Mouse (Mus musculus) activated CD4-positive, CD25-positive, alpha-beta regulatory T cell (primary cell): ENCODE data around the gene Tdrd12. TPM values are rescaled to one million over a fixed set of nuclear protein-coding genes. Genes with fewer than 3 reads are reported as not detected.

Source experiments
- polyA plus RNA-seq, 2 experiments: library from polyadenylated mRNA; unstranded; fragments of 100-300 nt; shearing (Covaris generic); gene quantifications; one replicate each; pipeline ENCODE4 v1.2.1; 2017

Tdrd12 gene
- under 1 TPM in 1 of 2 experiments, not detected in 1; 0.12 TPM for polyA plus RNA-seq

DNA sequence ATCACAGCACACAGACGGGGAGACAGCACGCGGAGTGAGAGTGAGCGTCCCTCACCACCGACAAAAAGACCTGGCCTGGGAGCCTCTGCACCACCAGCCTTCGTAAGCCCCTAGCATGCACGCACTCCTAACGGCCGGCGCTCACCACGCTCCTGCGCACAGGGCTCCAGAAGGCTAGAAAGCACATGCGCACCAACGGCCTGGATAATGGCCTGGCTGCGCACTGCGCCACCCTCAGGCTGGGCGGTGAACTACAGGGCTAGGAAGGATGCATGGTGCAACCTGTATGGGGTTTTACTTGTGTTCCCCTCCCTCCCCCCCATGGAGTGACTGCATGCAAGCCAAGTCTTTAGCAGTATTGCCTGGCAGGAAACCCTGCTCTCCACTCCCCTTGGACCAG, at the start of gene Tdrd12:
Tdrd12 (minus strand) TSS at position 184 of the 400 bp plus-strand sequence.

DNA sequence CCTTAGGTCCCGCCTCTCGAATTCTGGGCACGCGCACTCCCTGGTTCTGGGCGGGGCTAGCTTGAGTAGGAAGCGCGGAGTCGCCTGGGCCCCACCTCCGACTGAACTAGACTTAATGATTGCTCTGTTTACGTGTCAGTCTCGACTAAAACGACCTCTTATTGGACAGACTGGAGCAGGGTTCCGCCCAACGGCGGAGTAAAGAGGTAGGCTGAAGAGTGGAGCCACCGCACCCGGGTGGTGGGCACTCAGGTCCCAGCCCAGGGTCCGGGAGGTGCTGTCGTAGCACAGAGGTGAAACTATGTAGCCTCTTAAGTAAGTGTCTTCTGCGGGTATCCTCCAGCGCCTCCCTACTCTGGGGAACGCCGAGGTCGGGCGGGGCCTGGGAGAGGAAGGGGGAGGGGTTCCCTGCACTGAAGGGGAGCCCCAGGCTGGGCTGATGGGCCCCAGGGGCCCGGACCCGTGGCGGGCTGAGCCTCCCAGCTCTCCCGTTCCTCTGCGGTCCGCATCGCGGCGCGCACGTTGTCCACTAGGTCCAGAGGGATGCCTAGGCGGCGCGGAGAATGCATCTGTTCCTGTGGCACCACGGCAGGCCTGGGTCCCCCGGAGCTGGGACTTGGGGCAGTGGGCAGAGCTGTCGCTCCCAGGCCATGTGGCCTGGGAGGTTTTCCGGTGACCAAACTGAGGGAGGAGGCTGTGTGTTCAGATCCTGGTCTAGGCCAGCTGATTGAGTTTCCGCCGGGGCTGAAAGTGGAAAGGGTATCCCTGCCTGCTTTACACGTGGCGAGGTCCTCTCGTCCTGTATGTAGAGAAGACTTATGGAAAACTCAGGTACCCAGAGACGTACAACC, 48.7 kb upstream of the Tdrd12 start, which contains the start of gene Ankrd27:
Ankrd27 (plus strand) TSS at position 190 of the 851 bp plus-strand sequence.

DNA sequence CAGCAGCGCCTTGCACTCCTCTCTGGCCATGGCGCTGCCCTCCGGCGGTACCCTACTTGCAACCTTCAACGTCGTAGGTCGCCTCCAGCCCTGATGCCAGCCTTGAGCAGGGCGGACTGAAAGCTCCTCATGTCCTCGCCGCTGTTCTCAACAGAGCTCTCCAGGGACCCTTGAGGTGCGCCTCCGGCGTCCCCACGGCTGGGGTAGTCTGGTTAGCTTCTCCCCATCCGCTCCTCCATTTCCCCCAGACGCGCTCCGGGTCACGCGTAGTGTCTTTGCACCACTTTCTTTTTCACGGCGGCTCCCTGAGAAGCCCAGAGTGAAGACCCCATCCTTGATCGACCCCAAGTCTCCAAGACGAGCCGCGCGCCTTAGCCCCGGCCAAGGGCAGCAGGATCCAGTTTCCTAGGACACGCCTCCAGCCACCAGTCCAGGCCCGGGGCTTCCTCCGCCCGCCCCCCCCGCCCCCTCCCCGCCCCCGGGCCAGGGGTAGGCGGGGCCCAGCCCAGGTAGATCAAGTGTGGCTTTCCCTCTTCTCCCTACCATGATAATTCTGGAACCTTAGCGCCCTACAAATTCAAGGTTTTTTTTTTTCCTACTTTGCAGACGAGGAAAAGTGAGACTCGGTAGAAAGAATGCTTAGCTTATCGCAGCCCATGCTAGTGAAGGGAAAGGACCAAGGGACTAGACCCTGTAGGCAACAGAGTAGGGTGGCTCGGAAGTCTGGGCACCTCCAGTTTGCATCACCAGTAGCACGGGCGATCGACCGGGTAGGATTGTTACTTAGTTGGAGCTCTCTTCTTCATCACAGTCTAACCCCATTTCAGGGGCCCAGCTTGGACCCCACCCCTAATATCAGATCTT, 47.9 kb upstream of the Tdrd12 start, which contains the start of gene Rgs9bp:
Rgs9bp (minus strand) TSS at position 392 of the 864 bp plus-strand sequence.

DNA sequence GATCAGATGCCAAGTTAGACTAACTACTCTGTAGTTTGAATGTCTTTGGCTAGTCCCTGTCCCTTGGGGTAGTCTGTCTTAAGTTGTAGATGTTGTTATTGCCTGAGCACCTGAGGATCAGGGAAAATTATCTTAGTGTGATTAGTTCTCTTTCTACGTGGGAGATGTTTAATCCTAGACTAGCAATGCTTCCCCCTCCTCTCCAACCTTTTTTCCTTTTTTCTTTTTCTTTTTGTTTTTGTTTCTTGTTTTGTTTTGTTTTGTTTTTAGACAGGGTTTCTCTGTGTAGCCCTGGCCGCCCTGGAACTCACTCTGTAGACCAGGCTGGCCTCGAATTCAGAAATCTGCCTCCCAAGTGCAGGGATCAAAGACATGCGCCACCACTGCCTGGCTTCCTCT, 18.7 kb upstream of the Tdrd12 start, which contains the start of gene Nudt19:
Nudt19 (minus strand) TSS at position 100 of the 399 bp plus-strand sequence.

DNA sequence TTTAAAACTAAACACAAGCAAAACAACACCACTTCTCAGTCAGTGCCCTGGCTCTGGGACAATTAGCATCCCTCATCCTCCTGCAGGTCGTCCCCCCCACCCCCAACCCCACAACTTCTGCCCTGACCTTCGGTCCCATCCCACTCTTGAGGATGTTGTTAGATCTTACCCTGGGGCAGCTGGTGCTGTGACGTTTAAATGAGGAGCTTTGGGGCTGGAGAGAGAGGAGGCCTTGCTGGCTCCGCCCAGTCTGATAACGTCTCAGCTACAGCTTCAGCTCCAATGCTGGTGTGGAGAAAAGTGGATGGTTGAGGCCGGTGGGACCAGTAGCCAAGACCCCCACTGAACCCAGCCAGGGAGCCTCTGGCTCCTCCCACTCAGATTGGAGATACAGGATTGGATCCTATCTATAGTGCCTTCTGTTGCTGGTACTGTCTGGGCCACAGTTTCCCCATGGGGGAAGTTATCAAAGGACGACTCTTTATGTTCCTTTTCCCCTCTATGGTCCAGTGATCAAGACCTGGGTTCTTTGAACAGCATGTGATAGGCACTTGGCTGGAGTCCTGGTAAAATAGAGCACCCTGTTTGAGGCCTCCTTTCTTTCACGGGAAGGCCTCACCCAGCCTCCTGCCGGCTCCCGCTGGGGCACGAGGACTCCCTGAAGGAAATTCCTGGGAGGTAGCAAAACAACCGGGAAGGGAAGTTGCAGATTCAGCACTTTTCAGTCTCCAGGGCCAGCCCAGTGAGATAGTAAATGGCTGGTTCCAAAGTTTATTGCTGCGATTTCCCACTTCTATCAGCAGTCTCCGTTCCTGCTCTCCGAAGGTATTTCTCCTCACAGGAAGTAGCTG, 89.3 kb downstream of the Tdrd12 start, which contains the start of gene Slc7a9:
Slc7a9 (plus strand) TSS at position 801 of the 851 bp plus-strand sequence.

Other genes starting within 250 kb of the Tdrd12 start
- 10 to 100 TPM; 14.8 to 15.7 TPM for gene Gpatch1, start 219.3 kb downstream of the Tdrd12 start, polyA plus RNA-seq
- under 1 TPM; 0.05 to 0.14 TPM for gene Rhpn2, start 203.6 kb downstream of the Tdrd12 start, polyA plus RNA-seq
- 10 to 100 TPM; 24.0 to 29.1 TPM for gene Faap24, start 140.9 kb downstream of the Tdrd12 start, polyA plus RNA-seq
- 10 to 100 TPM; 10.2 to 10.9 TPM for gene Cep89, start 140.7 kb downstream of the Tdrd12 start, polyA plus RNA-seq
- gene Slc7a9, start 88.9 kb downstream of the Tdrd12 start, polyA plus RNA-seq = not detected
- gene Nudt19, start 18.6 kb upstream of the Tdrd12 start, polyA plus RNA-seq = 10 to 100 TPM; 54.5 to 73.9 TPM
- under 1 TPM in 1 of 2 experiments, not detected in 1; 0.17 TPM for gene Rgs9bp, start 47.8 kb upstream of the Tdrd12 start, polyA plus RNA-seq
- 10 to 100 TPM; 44.4 to 51.1 TPM for gene Ankrd27, start 48.5 kb upstream of the Tdrd12 start, polyA plus RNA-seq
- gene Pdcd5, start 109.8 kb upstream of the Tdrd12 start, polyA plus RNA-seq = 100 to 1,000 TPM in 1 of 2 experiments, 10 to 100 TPM in 1; 80.9 to 120 TPM
- gene Dpy19l3, start 216.7 kb upstream of the Tdrd12 start, polyA plus RNA-seq = 10 to 100 TPM; 29.4 to 49.4 TPM